ENCODE assay signal across 20 mouse cellular contexts in the genomic region with DNA sequence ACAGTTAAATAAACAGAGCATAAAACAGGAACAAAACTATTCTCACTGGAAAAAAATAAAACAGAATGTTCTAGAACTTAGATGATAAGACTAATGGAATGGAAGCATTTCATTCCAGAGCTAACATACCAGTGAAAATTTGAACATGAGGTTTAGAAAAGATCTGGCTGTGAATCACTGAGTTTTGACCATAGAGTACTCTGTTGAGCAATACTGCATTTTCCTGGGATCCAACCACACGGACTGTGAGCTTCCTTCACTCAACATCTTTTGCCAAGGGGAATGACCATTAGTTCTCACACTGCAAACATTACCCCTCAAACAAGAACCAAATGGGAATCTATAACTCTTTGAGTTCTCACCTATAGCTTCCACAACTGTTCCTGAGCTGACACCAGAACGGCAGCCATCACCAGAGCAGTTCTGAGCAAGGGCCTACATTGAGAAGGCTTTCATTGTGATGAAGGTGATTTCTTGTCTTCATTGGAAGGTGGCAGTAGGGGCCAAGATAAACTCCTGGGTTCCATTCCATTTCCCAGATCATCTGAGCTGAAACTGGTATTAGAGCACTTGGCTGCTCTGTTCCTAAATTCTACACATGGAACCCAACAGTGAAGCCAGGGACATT. TPM values are rescaled to one million over a fixed set of nuclear protein-coding genes. Genes with fewer than 3 reads are reported as not detected.
"Had no signal": no experiment of that assay in that cellular context is flagged by ENCODE, and none has a peak within 500 bp of the region (broad histone marks: within the 10 kb centered on the region; RNA-seq: fewer than 3 reads in every experiment).

No protein-coding gene starts in this region.

- ATAC-seq: liver, embryonic 12.5 days; midbrain, embryonic 16.5 days had no signal

- DNase-seq: kidney, adult 8-10 months; left cerebral cortex, postnatal 4 days; right cerebral cortex, postnatal 14 days; thymus, postnatal 4 days had no signal

- H3K4me3 ChIP-seq: limb, embryonic 13.5 days; liver, embryonic 12.5 days; lung, embryonic 15.5 days; midbrain, embryonic 12.5 days; stomach, embryonic 15.5 days had no signal

- H3K4me1 ChIP-seq: limb, embryonic 13.5 days; liver, embryonic 12.5 days; lung, embryonic 15.5 days; midbrain, embryonic 12.5 days; stomach, embryonic 15.5 days had no signal

- H3K36me3 ChIP-seq: limb, embryonic 13.5 days; liver, embryonic 12.5 days; lung, embryonic 15.5 days; midbrain, embryonic 12.5 days; stomach, embryonic 15.5 days had no signal

- H3K27me3 ChIP-seq: limb, embryonic 13.5 days; liver, embryonic 12.5 days; lung, embryonic 15.5 days; midbrain, embryonic 12.5 days; stomach, embryonic 15.5 days had no signal

- H3K4me2 ChIP-seq: limb, embryonic 13.5 days; liver, embryonic 12.5 days; lung, embryonic 15.5 days; midbrain, embryonic 12.5 days; stomach, embryonic 15.5 days had no signal

- H3K27ac ChIP-seq: kidney, postnatal 0 days; limb, embryonic 13.5 days; liver, embryonic 12.5 days; lung, embryonic 15.5 days; midbrain, embryonic 12.5 days; stomach, embryonic 15.5 days had no signal

- H3K9me3 ChIP-seq: limb, embryonic 13.5 days; lung, embryonic 15.5 days; midbrain, embryonic 12.5 days; stomach, embryonic 15.5 days had no signal

- H3K9ac ChIP-seq: limb, embryonic 13.5 days; liver, embryonic 12.5 days; lung, embryonic 15.5 days; midbrain, embryonic 12.5 days; stomach, embryonic 15.5 days had no signal

RNA-seq across cellular contexts. Expression of gene Fmo3, which starts 1.9 kb away (rescaled TPM):
- total RNA-seq: layer of hippocampus, adult 8-10 months; layer of hippocampus, postnatal 14 days; left cerebral cortex, adult 18-20 months; left cerebral cortex, postnatal 10 days; left cerebral cortex, postnatal 4 days; megakaryocyte-erythroid progenitor cell, adult 5-6 weeks had no signal
- polyA plus RNA-seq: large intestine, adult 2 months; limb, embryonic 13.5 days; liver, embryonic 12.5 days; liver, embryonic 16.5 days; lung, embryonic 15.5 days; midbrain, embryonic 12.5 days; midbrain, embryonic 16.5 days; neural tube, embryonic 14.5 days had no signal

RNA-seq across cellular contexts. Expression of gene Fmo6, which starts 48.9 kb away (rescaled TPM):
- total RNA-seq: layer of hippocampus, adult 8-10 months; layer of hippocampus, postnatal 14 days; left cerebral cortex, adult 18-20 months; left cerebral cortex, postnatal 10 days; left cerebral cortex, postnatal 4 days; megakaryocyte-erythroid progenitor cell, adult 5-6 weeks had no signal
- polyA plus RNA-seq: kidney, postnatal 0 days; large intestine, adult 2 months; liver, embryonic 12.5 days; liver, embryonic 16.5 days; lung, embryonic 15.5 days; midbrain, embryonic 12.5 days; midbrain, embryonic 16.5 days; neural tube, embryonic 14.5 days; spleen, adult 2 months had no signal
